Mouse (Mus musculus) heart, embryonic 11.5 days (tissue): Measurements from ENCODE around the gene Ccdc84. TPM values are rescaled to one million over a fixed set of nuclear protein-coding genes. Genes with fewer than 3 reads are reported as not detected.
"Not testable (repeated sequence)": the region's sequence is repeated elsewhere in the genome, so short reads cannot be mapped to it uniquely, and the experiment has no call there.

ENCODE experiments used
- ATAC-seq: fragments of 200-750 bp; cut with Nextera tagmentation; replicated peaks from 2 replicates; pipeline ENCODE4 v1.8.0; 2017; ENCODE audit warnings: moderate library complexity; ENCODE audit not compliant: insufficient number of reproducible peaks, low FRiP score, low TSS enrichment
- H3K27ac ChIP-seq: fragments of 300-500 bp; sonication (generic); 2 replicates; pipeline ENCODE4 v1.5.1; 2014; ENCODE audit warnings: mild to moderate bottlenecking, low read depth, low read length
- H3K27me3 ChIP-seq: fragments of 300-500 bp; sonication (generic); 2 replicates; pipeline ENCODE4 v1.6.1; 2014; ENCODE audit warnings: mild to moderate bottlenecking, low read length, mixed read lengths; ENCODE audit not compliant: control insufficient read depth, insufficient read depth
- H3K36me3 ChIP-seq: fragments of 300-500 bp; sonication (generic); 2 replicates; pipeline ENCODE4 v1.6.1; 2014; ENCODE audit warnings: mild to moderate bottlenecking, low read length, moderate library complexity, mixed read lengths; ENCODE audit not compliant: control insufficient read depth, insufficient read depth
- H3K4me1 ChIP-seq: fragments of 300-500 bp; sonication (generic); 2 replicates; pipeline ENCODE4 v1.6.1; 2014; ENCODE audit warnings: low read length; ENCODE audit not compliant: control insufficient read depth, insufficient read depth
- H3K4me2 ChIP-seq: fragments of 300-500 bp; sonication (generic); 2 replicates; pipeline ENCODE4 v1.6.1; 2014; ENCODE audit warnings: mild to moderate bottlenecking, moderate library complexity
- H3K4me3 ChIP-seq: fragments of 300-500 bp; sonication (generic); 2 replicates; pipeline ENCODE4 v1.5.1; 2014; ENCODE audit warnings: low read depth, low read length
- H3K9ac ChIP-seq: fragments of 300-500 bp; sonication (generic); 2 replicates; pipeline ENCODE4 v1.6.1; 2014; ENCODE audit warnings: mild to moderate bottlenecking, low read depth, low read length, moderate library complexity
- H3K9me3 ChIP-seq: fragments of 300-500 bp; sonication (generic); replicated peaks from 2 replicates; pipeline ENCODE4 v1.6.1; 2016; ENCODE audit warnings: low read length; ENCODE audit not compliant: control insufficient read depth
- WGBS: fragments of 180-500 bp; shearing (Covaris S2); extraction: QIAGEN DNeasy Blood & Tissue Kit; methylation state at CpG from one replicate; pipeline ENCODE4 v1.1.7; 2014; ENCODE audit not compliant: insufficient replicate concordance; 5-methylcytosine and 5-hydroxymethylcytosine counted together
- microRNA-seq: library from miRNA; unstranded; fragments of <30 nt; microRNA quantifications from one replicate; pipeline ENCODE4, GENCODE M21; 2016; ENCODE audit warnings: borderline number of aligned reads
- polyA plus RNA-seq: library from polyadenylated mRNA; unstranded; fragments of >200 nt; fragmentation: Nextera tagmentation; extraction: Ambion mirVana; gene quantifications from 2 replicates; pipeline ENCODE4 v1.2.1, GENCODE M21; 2014

Ccdc84 gene
- polyA plus RNA-seq, 1 experiment from 2014 or later = 21.8 TPM

GRCm38 (mm10) chr9:44361931-44362330, 56.4 kb downstream of the Ccdc84 start:
- Histone ChIP-seq H3K4me2 (peak overlapping the region; percentile 92), H3K4me3 (peak overlapping the region; percentile 95), H3K27ac (peak overlapping the region; percentile 66; the same call in 1 of the 2 replicates)
- not testable (repeated sequence) for H3K9ac ChIP-seq, H3K4me1 ChIP-seq, ATAC-seq, H3K27me3 ChIP-seq, H3K9me3 ChIP-seq, H3K36me3 ChIP-seq
- WGBS = 48% methylated on average over 4 of the region's 4 CpGs

DNA sequence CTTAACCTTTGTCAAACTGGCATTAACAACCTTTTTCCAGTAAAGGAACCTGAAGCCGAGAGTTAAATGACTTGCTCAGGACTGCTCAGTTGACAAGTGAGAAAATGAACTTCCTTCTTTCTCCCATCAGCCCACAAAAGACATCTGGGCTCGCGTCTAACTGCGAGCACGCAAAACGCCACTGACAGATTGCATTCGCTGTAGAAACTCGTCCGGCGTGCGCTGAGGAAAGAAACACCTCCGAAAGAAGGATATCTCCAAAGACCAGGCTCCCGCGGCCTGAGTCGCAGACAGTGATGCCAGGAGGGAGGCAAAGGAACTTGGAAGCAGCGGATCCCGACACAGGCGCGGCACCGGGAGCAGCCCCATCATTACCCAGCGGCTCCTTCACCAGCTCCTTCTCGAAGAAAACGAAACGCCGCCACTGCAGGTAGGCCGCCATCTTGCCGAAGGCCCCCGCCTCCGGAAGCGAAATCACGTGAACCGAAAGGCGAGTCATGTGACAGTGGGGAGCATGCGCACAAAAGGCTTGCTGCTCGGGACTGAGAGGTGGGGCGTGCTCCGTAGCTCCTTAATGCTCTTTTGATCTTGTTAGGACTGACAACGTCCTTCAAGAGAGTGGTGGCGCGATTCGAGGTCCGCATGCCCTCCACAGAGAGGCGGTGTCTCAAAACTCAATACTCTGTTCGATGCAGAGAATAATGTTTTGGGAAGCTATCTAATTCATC, 57.0 kb downstream of the Ccdc84 start, which contains the start of gene Vps11:
Vps11 (minus strand) TSS at position 481 of the 728 bp plus-strand sequence.
- WGBS = under 1% methylated on average over 44 of the region's 44 CpGs
- Histone ChIP-seq H3K4me1 (0 out of 2 replicates have a peak, but pooled peaks cover 4% of the 10 kb centered on the region), H3K36me3 (peaks cover 14% of the 10 kb centered on the region), H3K4me3 (peak within 1 kb of the TSS; percentile 95), H3K27ac (peak within 1 kb of the TSS; percentile 66), H3K27me3 (no peaks in the 10 kb centered on the region), H3K9ac (peak within 1 kb of the TSS; percentile 92), H3K9me3 (no peaks in the 10 kb centered on the region), H3K4me2 (peak within 1 kb of the TSS; percentile 92)
- ATAC-seq = peak; percentile 91

Small RNA genes within 50 kb of the gene (microRNA-seq; reads per million reads assigned to microRNA genes)
- 0.47 reads per million for gene Mir7085

Other genes starting within 250 kb of the Ccdc84 start
- 12.6 and 14.8 TPM in 2 replicates for gene Cbl, start 184.5 kb downstream of the Ccdc84 start, polyA plus RNA-seq
- gene Ccdc153, start 177.9 kb downstream of the Ccdc84 start, polyA plus RNA-seq = not detected in 2 replicates
- gene Pdzd3, start 167.1 kb downstream of the Ccdc84 start, polyA plus RNA-seq = not detected in 2 replicates
- gene Nlrx1, start 150.0 kb downstream of the Ccdc84 start, polyA plus RNA-seq = 3.6 and 4.9 TPM in 2 replicates
- gene Abcg4, start 130.0 kb downstream of the Ccdc84 start, polyA plus RNA-seq = 2.7 and 3.3 TPM in 2 replicates
- gene Hinfp, start 112.9 kb downstream of the Ccdc84 start, polyA plus RNA-seq = 15.3 and 15.9 TPM in 2 replicates
- gene C2cd2l, start 98.3 kb downstream of the Ccdc84 start, polyA plus RNA-seq = 4.7 and 7.1 TPM in 2 replicates
- 40.2 and 46.3 TPM in 2 replicates for gene Dpagt1, start 92.5 kb downstream of the Ccdc84 start, polyA plus RNA-seq
- gene H2afx, start 83.9 kb downstream of the Ccdc84 start, polyA plus RNA-seq = 199 and 232 TPM in 2 replicates
- 258 and 291 TPM in 2 replicates for gene Hmbs, start 74.3 kb downstream of the Ccdc84 start, polyA plus RNA-seq
- gene Vps11, start 56.9 kb downstream of the Ccdc84 start, polyA plus RNA-seq = 15.1 and 19.8 TPM in 2 replicates
- 18.2 and 19.4 TPM in 2 replicates for gene Hyou1, start 39.1 kb downstream of the Ccdc84 start, polyA plus RNA-seq
- 31.1 and 31.5 TPM in 2 replicates for gene Slc37a4, start 21.7 kb downstream of the Ccdc84 start, polyA plus RNA-seq
- 1,538 and 1,582 TPM in 2 replicates for gene Rps25, start 11.4 kb downstream of the Ccdc84 start, polyA plus RNA-seq
- gene Trappc4, start 11.0 kb downstream of the Ccdc84 start, polyA plus RNA-seq = 76.8 and 79.1 TPM in 2 replicates
- not detected in 2 replicates for gene Foxr1, start 22.6 kb upstream of the Ccdc84 start, polyA plus RNA-seq
- gene Upk2, start 36.4 kb upstream of the Ccdc84 start, polyA plus RNA-seq = 0.14 TPM in 1 of 2 replicates, not detected in the other
- gene Bcl9l, start 64.3 kb upstream of the Ccdc84 start, polyA plus RNA-seq = 8.7 and 9.3 TPM in 2 replicates
- 0.06 TPM in 1 of 2 replicates, not detected in the other for gene Cxcr5, start 143.3 kb upstream of the Ccdc84 start, polyA plus RNA-seq
- 7.7 and 15.0 TPM in 2 replicates for gene Ddx6, start 186.3 kb upstream of the Ccdc84 start, polyA plus RNA-seq